Mouse (Mus musculus): ENCODE measurements at regions not wholly inside any gene's neighbourhood (a gene's known extent, or its start where the extent isn't known, plus 50 kb on each side); places are given as distances from the start of the nearest gene placed in this dataset.

- Histone ChIP-seq H3K27me3 (ENCODE audit: insufficient read depth, low read length) (no peaks in the 10 kb centered on the region), H3K9me3 (ENCODE audit: low read length) (no peaks in the 10 kb centered on the region), H3K4me3 (ENCODE audit: low read depth, low read length) (no peak overlapping the region), H3K27ac (ENCODE audit: low read depth) (no peak overlapping the region), H3K36me3 (replicated peaks; ENCODE audit: insufficient read depth, low read length) (no peaks in the 10 kb centered on the region), H3K9ac (replicated peaks) (no peak overlapping the region), H3K4me2 (ENCODE audit: low read depth, low read length) (no peak overlapping the region), H3K4me1 (ENCODE audit: insufficient read depth) (no peaks in the 10 kb centered on the region)
- no peak for ATAC-seq
- 80% methylated on average over 6 of the region's 6 CpGs for WGBS (ENCODE audit: insufficient replicate concordance)
- no peak for DNase-seq
- TF ChIP-seq CTCF (IDR thresholded peaks at IDR 0.05; ENCODE audit: low read depth) (no peak), EP300 (IDR thresholded peaks at IDR 0.05; ENCODE audit: low read depth) (no peak)
Observed at GRCm38 (mm10) chr3:78059826-78060591, 1226.3 kb downstream of the Rapgef2 start.

Measured in liver, postnatal 0 days (tissue).